Mouse (Mus musculus) cerebellum, postnatal 10 days (tissue): ENCODE measurements at regions not wholly inside any gene's neighbourhood (a gene's known extent, or its start where the extent isn't known, plus 50 kb on each side); places are given as distances from the start of the nearest gene placed in this dataset.

Source experiments
- DNase-seq, 2 experiments: peaks; one replicate each; pipeline ENCODE4 v3.0.0; 2021; ENCODE audit warnings: mixed read lengths in 2 of 2

- peak; percentile 71 to 72 for DNase-seq
Measured at GRCm38 (mm10) chr13:52416301-52416700, 114.8 kb downstream of the Diras2 start.

GRCm38 (mm10) chr13:52422456-52422855 is 108.6 kb downstream of the Diras2 start:
- DNase-seq = no peak

GRCm38 (mm10) chr13:52428527-52428926 is 102.6 kb downstream of the Diras2 start:
- no peak for DNase-seq

GRCm38 (mm10) chr13:52436756-52437155 is 94.3 kb downstream of the Diras2 start:
- DNase-seq = no peak

GRCm38 (mm10) chr13:52445513-52445912 is 85.6 kb downstream of the Diras2 start:
- DNase-seq = no peak

GRCm38 (mm10) chr13:52448902-52449301 is 82.2 kb downstream of the Diras2 start:
- no peak for DNase-seq

GRCm38 (mm10) chr13:52451486-52451885 is 79.6 kb downstream of the Diras2 start:
- DNase-seq = peak in 1 of 2 experiments; percentile 41

GRCm38 (mm10) chr13:52452291-52452690 is 78.8 kb downstream of the Diras2 start:
- peak; percentile 59 to 61 for DNase-seq
